Mouse (Mus musculus) thymus, adult 2 months (tissue): ENCODE results near the gene Mboat2. TPM values are rescaled to one million over a fixed set of nuclear protein-coding genes. Genes with fewer than 3 reads are reported as not detected.

Experiments
- DNase-seq: peaks from one replicate; pipeline ENCODE4 v3.0.0; 2021
- H3K27ac ChIP-seq: fragments of 200-500 bp; 2 replicates; pipeline ENCODE4 v1.5.1; 2012; ENCODE audit warnings: low read length, control low read depth; ENCODE audit not compliant: control insufficient read depth, insufficient read depth
- H3K27me3 ChIP-seq: fragments of 200-500 bp; 2 replicates; pipeline ENCODE4 v1.6.1; 2012; ENCODE audit warnings: mild to moderate bottlenecking, low read length, moderate library complexity, mixed read lengths; ENCODE audit not compliant: control insufficient read depth, insufficient read depth
- H3K36me3 ChIP-seq: fragments of 200-500 bp; 2 replicates; pipeline ENCODE4 v1.6.1; 2012; ENCODE audit warnings: mild to moderate bottlenecking, low read length, moderate library complexity; ENCODE audit not compliant: control insufficient read depth, insufficient read depth
- H3K4me1 ChIP-seq: fragments of 200-500 bp; replicated peaks from 2 replicates; pipeline ENCODE4 v1.6.1; 2012; ENCODE audit warnings: low read length; ENCODE audit not compliant: control insufficient read depth, insufficient read depth
- H3K4me3 ChIP-seq: fragments of 200-500 bp; 2 replicates; pipeline ENCODE4 v1.5.1; 2012; ENCODE audit warnings: mild to moderate bottlenecking, low read length, control low read depth, moderate library complexity; ENCODE audit not compliant: control insufficient read depth, insufficient read depth
- CTCF ChIP-seq: fragments of 200-500 bp; IDR thresholded peaks from 2 replicates; pipeline ENCODE4 v1.5.1; 2012; ENCODE audit warnings: mild to moderate bottlenecking, control low read depth, low read length, moderate library complexity, borderline replicate concordance; ENCODE audit not compliant: control insufficient read depth, poor library complexity, insufficient read depth; ENCODE audit errors: extremely low read depth
- POLR2A ChIP-seq: fragments of 200-500 bp; IDR thresholded peaks from 2 replicates; pipeline ENCODE4 v1.6.1; 2012; ENCODE audit warnings: mild to moderate bottlenecking, low read length, control low read depth, moderate library complexity; ENCODE audit not compliant: control insufficient read depth, poor library complexity, insufficient read depth; ENCODE audit errors: extremely low read depth
- WGBS: fragments of 180-500 bp; shearing (Covaris S2); methylation state at CpG from one replicate; pipeline ENCODE4 v1.1.7; 2018; 5-methylcytosine and 5-hydroxymethylcytosine counted together
- polyA plus RNA-seq: library from polyadenylated mRNA; depleted of rRNA; stranded (reverse); fragments of >200 nt; gene quantifications from 2 replicates; pipeline ENCODE4 v1.2.3, GENCODE M21; 2012

Mboat2 gene
- polyA plus RNA-seq, 1 experiment: 0.85 TPM

DNA sequence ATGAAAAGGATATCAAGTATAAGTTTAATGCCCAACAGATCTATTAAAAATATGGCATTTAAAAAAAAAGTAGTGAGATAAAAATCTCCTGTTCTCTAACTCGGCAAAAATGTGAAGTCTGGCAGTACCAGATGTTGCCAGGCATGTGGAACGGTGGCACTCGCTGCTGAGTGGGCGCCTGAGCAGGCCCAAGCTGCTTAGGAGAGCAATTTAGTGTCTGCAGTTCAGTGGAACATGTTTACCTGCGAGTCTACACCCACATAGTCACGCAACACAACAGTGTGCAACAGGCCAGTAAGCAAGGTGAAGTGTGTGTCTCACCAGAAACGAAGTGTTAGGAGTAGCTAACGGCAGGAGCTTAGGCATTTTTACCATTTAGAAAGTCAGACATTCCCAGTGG, 41.6 kb downstream of the Mboat2 start:
- Histone ChIP-seq H3K36me3 (no peaks in the 10 kb centered on the region), H3K4me3 (no peak overlapping the region), H3K4me1 (0 out of 2 replicates have a peak, but pooled peaks cover 4% of the 10 kb centered on the region), H3K27me3 (no peaks in the 10 kb centered on the region), H3K27ac (no peak overlapping the region)
- TF ChIP-seq POLR2A (no peak), CTCF (no peak)
- DNase-seq: no peak
- WGBS: 79% methylated on average over 8 of the region's 8 CpGs

DNA sequence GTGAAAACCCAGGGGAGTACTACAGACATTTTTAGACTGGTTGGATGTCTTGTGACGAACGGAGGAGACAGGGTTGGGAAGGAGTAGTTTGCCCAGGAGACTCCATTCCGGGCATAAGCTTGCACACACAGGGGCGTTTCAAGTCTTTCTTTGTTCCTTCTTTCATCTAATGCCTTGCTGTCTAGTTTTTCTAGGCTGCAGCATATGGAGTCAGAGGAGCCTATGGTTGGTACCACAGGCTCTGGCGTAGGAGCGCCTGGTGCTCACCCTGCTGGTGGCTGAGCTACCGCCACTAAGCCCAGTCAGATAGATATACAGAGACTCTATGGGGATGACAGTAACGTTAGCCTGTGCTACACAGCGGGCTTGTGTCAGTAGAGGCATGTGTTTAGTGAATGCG, 42.0 kb downstream of the Mboat2 start:
- WGBS: 97% methylated on average over 10 of the region's 10 CpGs
- TF ChIP-seq CTCF: no peak
- no peak for TF ChIP-seq POLR2A
- H3K36me3 ChIP-seq: no peaks in the 10 kb centered on the region
- no peaks in the 10 kb centered on the region for H3K27me3 ChIP-seq
- no peak overlapping the region for H3K27ac ChIP-seq
- no peak overlapping the region for H3K4me3 ChIP-seq
- DNase-seq: no peak
- 0 out of 2 replicates have a peak, but pooled peaks cover 4% of the 10 kb centered on the region for H3K4me1 ChIP-seq

DNA sequence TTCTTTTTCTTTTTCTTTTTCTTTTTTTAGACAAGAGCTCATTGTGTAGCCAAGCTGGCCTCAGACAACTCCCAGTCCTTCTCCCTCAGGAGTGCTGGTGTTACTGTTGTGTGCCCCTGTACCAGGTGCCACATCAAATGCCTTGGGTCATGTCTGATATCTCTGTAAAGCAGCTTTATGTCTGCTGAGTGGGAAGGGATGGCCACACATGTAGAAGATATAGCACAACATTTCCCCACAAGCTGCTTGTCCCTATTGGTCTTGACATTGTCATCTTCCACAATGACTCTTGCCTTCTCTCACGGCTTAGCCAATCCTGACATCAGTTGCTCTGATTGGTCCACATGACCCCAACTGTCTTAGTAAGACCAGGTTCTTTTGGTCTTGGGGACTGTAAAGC, 45.2 kb downstream of the Mboat2 start:
- TF ChIP-seq POLR2A: no peak
- no peak for TF ChIP-seq CTCF
- WGBS: 95% methylated on average over 1 of the region's 1 CpGs
- H3K4me3 ChIP-seq: no peak overlapping the region
- no peak overlapping the region for H3K27ac ChIP-seq
- no peaks in the 10 kb centered on the region for H3K4me1 ChIP-seq
- H3K36me3 ChIP-seq: no peaks in the 10 kb centered on the region
- no peaks in the 10 kb centered on the region for H3K27me3 ChIP-seq
- no peak for DNase-seq

DNA sequence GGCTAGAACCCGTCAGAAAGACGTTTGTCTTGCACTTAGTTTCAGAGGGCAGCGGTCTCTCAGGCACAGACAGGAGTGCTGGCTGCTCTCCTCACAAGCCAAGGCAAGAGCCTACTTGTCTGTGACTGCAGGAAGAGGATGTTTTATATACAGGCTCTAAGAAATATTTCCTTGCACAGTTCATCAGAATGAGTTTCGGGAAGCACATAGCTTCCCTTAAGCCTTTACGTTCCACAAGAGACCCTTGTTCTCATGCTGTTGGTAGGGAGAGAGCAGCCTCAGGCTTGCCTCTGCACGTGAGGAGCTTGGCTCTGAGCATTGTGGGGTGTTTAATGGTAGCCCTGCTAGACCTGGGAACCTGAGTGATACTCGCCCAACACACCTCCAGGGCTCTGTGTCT, 46.6 kb downstream of the Mboat2 start:
- DNase-seq: no peak
- Histone ChIP-seq H3K27me3 (no peaks in the 10 kb centered on the region), H3K4me1 (no peaks in the 10 kb centered on the region), H3K4me3 (no peak overlapping the region), H3K36me3 (no peaks in the 10 kb centered on the region), H3K27ac (no peak overlapping the region)
- WGBS: 83% methylated on average over 7 of the region's 7 CpGs
- no peak for TF ChIP-seq CTCF
- TF ChIP-seq POLR2A: no peak

DNA sequence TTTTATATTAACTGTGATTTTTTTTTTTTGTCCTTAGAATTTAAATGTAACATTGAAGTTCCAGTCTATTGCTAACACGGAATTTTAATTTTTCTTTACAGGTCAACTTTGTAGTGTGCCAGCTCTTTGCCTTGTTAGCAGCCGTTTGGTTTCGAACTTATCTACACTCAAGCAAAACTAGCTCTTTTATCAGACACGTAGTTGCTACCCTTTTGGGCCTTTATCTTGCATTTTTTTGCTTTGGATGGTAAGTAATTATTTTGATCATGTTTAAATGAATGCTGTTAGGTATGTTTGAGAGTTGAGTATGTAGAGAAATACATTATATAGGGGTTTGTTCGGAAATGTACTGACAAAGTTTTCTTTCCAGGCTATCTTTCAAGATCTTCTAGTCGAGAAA, 47.4 kb downstream of the Mboat2 start:
- no peaks in the 10 kb centered on the region for H3K4me1 ChIP-seq
- H3K27me3 ChIP-seq: no peaks in the 10 kb centered on the region
- 97% methylated on average over 6 of the region's 6 CpGs for WGBS
- no peak overlapping the region for H3K4me3 ChIP-seq
- TF ChIP-seq CTCF (no peak), POLR2A (no peak)
- H3K36me3 ChIP-seq: no peaks in the 10 kb centered on the region
- no peak overlapping the region for H3K27ac ChIP-seq
- no peak for DNase-seq

DNA sequence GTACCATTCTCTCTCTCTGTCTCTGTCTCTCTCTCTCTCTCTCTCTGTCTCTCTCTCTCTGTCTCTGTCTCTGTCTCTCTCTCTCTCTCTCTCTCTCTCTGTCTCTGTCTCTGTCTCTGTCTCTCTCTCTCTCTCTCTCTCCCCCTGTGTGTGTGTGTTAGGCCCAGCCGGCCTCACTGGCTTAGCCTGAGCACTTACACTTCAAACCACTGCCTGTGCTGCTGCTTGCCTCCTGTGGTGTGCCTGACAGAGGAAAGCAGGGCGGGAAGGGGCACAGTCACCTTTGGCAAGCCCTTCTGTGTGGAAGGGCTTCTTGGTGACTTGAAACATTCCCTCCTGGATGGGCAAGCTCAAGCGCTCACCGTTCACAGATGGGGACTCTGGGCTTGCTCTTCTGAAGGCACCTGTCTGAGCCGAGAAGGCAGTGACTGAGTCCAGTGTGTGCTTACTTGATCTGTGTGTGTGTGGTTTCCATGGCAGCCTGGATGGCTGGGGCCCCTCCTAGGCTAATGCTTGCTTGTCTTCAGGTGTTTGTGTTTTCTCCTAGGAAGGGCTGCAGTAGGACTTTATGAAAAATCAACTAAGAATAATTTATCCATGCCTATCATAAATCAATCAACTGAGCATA, 48.2 kb downstream of the Mboat2 start:
- no peaks in the 10 kb centered on the region for H3K27me3 ChIP-seq
- no peak for TF ChIP-seq CTCF
- TF ChIP-seq POLR2A: no peak

DNA sequence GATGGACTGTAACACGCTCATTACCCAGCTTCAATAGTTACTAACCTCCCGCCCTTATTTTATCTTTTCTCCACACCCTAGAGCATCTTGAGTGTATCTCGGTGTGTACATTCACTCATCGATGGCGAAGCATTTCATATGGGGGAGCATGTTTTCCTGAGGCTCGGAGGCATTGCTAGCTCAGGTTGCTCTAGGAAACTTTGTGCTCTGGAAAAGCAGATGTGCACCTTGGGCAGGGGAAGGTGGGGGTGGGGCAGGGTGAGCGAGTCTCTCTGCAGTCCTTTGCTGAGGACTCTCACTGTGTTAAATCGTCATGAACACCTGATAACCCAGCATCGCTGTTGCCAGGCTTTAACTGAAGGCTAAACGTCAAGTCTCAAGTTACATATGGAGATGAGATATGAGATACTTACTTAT, 48.9 kb downstream of the Mboat2 start:
- Histone ChIP-seq H3K27me3 (no peaks in the 10 kb centered on the region), H3K27ac (no peak overlapping the region), H3K4me3 (no peak overlapping the region), H3K36me3 (no peaks in the 10 kb centered on the region), H3K4me1 (no peaks in the 10 kb centered on the region)
- 95% methylated on average over 10 of the region's 10 CpGs for WGBS
- no peak for DNase-seq
- no peak for TF ChIP-seq CTCF
- no peak for TF ChIP-seq POLR2A

More for the DNA sequence above, 48.2 kb downstream of the Mboat2 start:
- DNase-seq: no peak
- Histone ChIP-seq H3K36me3 (no peaks in the 10 kb centered on the region), H3K4me1 (no peaks in the 10 kb centered on the region), H3K27ac (no peak overlapping the region), H3K4me3 (no peak overlapping the region)
- WGBS: 89% methylated on average over 5 of the region's 5 CpGs
